Mouse (Mus musculus) liver, embryonic 14.5 days (tissue): ENCODE measurements around the gene Akip1. TPM values are rescaled to one million over a fixed set of nuclear protein-coding genes. Genes with fewer than 3 reads are reported as not detected.

Experiments
- ATAC-seq: fragments of 200-750 bp; cut with Nextera tagmentation; 2 replicates; pipeline ENCODE4 v1.8.0; 2017; ENCODE audit warnings: moderate number of reproducible peaks, mild to moderate bottlenecking, moderate library complexity; ENCODE audit not compliant: insufficient read depth
- DNase-seq, 3 experiments: peaks; one replicate each; pipeline ENCODE4 v3.0.0-alpha.2; 2012 to 2013; ENCODE audit warnings: low read depth in 3 of 3, low spot score in 3 of 3
- H3K27ac ChIP-seq: fragments of 300-500 bp; sonication (generic); 2 replicates; pipeline ENCODE4 v1.5.1; 2014; ENCODE audit warnings: moderate library complexity, mild to moderate bottlenecking, control low read depth, inconsistent platforms
- H3K27me3 ChIP-seq: fragments of 300-500 bp; sonication (generic); 2 replicates; pipeline ENCODE4 v1.6.1; 2014; ENCODE audit warnings: mild to moderate bottlenecking, low read length, moderate library complexity; ENCODE audit not compliant: control insufficient read depth, insufficient read depth
- H3K36me3 ChIP-seq: fragments of 300-500 bp; sonication (generic); replicated peaks from 2 replicates; pipeline ENCODE4 v1.6.1; 2014; ENCODE audit warnings: low read depth; ENCODE audit not compliant: control insufficient read depth, insufficient read depth
- H3K4me1 ChIP-seq, 2 experiments: fragments of 200-500 bp in 1 of 2; fragments of 300-500 bp in 1 of 2; sonication (generic) in 1 of 2; replicated peaks; 2 replicates each; pipeline ENCODE4 v1.6.1; 2012 to 2014; ENCODE audit warnings: antibody characterized with exemption in 1 of 2, inconsistent platforms in 1 of 2, low read length in 1 of 2; ENCODE audit not compliant: control insufficient read depth in 2 of 2, insufficient read depth in 2 of 2
- H3K4me2 ChIP-seq: fragments of 300-500 bp; sonication (generic); 2 replicates; pipeline ENCODE4 v1.6.1; 2014; ENCODE audit warnings: low read depth, mild to moderate bottlenecking, control low read depth, moderate library complexity
- H3K4me3 ChIP-seq, 2 experiments: fragments of 200-500 bp in 1 of 2; fragments of 300-500 bp in 1 of 2; sonication (generic) in 1 of 2; 2 replicates each; pipeline ENCODE4 v1.5.1; 2012 to 2014; ENCODE audit warnings: low read depth in 2 of 2, low read length in 2 of 2, mild to moderate bottlenecking in 2 of 2, control low read depth in 1 of 2, inconsistent platforms in 1 of 2, moderate library complexity in 1 of 2; ENCODE audit not compliant: insufficient read depth in 1 of 2
- H3K9ac ChIP-seq: fragments of 300-500 bp; sonication (generic); replicated peaks from 2 replicates; pipeline ENCODE4 v1.6.1; 2014; ENCODE audit warnings: mild to moderate bottlenecking, control low read depth, moderate library complexity
- H3K9me3 ChIP-seq: fragments of 300-500 bp; sonication (generic); 2 replicates; pipeline ENCODE4 v1.6.1; 2016; ENCODE audit warnings: low read length, mixed read lengths; ENCODE audit not compliant: control insufficient read depth
- CTCF ChIP-seq: IDR thresholded peaks from 2 replicates; pipeline ENCODE4 v1.5.1; 2016; ENCODE audit warnings: antibody characterized with exemption, low read depth, control low read depth
- EP300 ChIP-seq: IDR thresholded peaks from 2 replicates; pipeline ENCODE4 v1.6.1; 2016; ENCODE audit warnings: antibody characterized with exemption, low read depth
- WGBS: fragments of 180-500 bp; shearing (Covaris S2); extraction: QIAGEN DNeasy Blood & Tissue Kit; methylation state at CpG from one replicate; pipeline ENCODE4 v1.1.7; 2014; ENCODE audit not compliant: insufficient replicate concordance; 5-methylcytosine and 5-hydroxymethylcytosine counted together
- polyA plus RNA-seq, 2 experiments: library from polyadenylated mRNA; depleted of rRNA in 1 of 2; stranded (reverse) in 1 of 2; unstranded in 1 of 2; fragments of >200 nt; fragmentation: Nextera tagmentation in 1 of 2; extraction: Ambion mirVana in 1 of 2; gene quantifications; 2 replicates each; pipeline versions ENCODE4 v1.2.1 to v1.2.3; 2012 to 2014

The Akip1 gene
- polyA plus RNA-seq, 2 experiments: 19.5 to 44.6 TPM

- peak overlapping the region; percentile 47 for H3K27ac ChIP-seq
- no peaks in the 10 kb centered on the region for H3K27me3 ChIP-seq
- H3K36me3 ChIP-seq: no peaks in the 10 kb centered on the region
- H3K9me3 ChIP-seq: no peaks in the 10 kb centered on the region
- H3K4me1 ChIP-seq: peaks cover 14% of the 10 kb centered on the region in 2 experiments
- DNase-seq (peak in 1 of 3 experiments; percentile 12), ATAC-seq (peak; percentile 49; the same call in 1 of the 2 replicates)
- H3K9ac ChIP-seq: peak overlapping the region; percentile 94
- 2% methylated on average over 13 of the region's 13 CpGs for WGBS
- H3K4me3 ChIP-seq: peak overlapping the region; percentile 77 to 85
- H3K4me2 ChIP-seq: peak overlapping the region; percentile 95
- TF ChIP-seq EP300 (no peak), CTCF (no peak)
These were observed 48.0 kb downstream of the Akip1 start for GRCm38 (mm10) chr7:109751427-109752007.

DNA sequence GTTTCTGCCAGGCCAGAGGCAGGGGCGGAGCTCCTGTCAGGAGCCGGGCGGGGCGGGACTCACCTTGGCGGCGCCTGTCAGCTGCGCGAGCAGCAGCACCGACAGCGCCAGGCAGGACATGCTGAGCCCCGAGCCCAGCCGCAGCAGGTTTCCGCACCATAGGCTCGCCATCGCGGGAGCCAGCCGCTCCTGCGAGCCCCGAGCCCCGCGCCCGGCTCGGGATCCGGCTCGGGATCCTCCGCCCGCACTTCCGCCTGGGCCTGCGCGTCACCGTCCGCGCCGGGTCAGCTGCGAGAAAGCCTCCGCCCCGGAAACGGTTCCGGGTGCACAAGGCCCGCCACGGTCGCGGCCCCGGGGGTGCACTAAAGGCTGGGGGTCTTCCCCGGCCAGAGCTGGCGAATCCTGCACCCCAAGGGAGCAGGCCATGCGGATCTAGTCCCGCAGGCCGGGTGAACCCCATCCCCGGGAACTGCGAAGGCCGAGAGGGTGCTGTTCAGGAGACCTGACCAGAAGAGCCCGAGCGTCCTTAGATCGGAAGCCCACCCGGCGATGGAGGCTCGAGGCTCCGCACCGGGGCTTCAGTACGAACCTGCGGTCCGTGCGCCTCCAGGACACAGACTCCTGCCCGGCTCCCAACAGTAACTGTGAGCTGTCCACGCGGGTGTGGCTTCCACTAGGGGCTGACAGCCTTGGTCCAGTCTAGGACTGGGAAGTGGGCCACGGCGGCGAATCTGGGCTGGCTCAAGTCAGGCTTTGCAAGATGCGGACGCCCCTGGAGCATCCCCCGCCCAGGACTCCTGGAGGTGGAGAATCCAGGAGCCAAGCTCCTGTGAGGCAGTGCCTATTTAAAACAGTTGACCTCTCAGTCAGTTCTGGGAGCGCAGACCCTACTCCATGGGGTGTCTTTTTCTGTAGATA, 48.8 kb downstream of the Akip1 start, which contains the start of gene Tmem9b:
Gene Tmem9b (minus strand): TSS at position 868 of the 918 bp plus-strand sequence.
- peak within 1 kb of the TSS; percentile 77 to 85 for H3K4me3 ChIP-seq
- no peaks in the 10 kb centered on the region for H3K9me3 ChIP-seq
- H3K9ac ChIP-seq: peak within 1 kb of the TSS; percentile 94
- peak within 1 kb of the TSS; percentile 95 for H3K4me2 ChIP-seq
- H3K27ac ChIP-seq: peak within 1 kb of the TSS; percentile 47
- H3K27me3 ChIP-seq: no peaks in the 10 kb centered on the region
- TF ChIP-seq EP300: no peak
- TF ChIP-seq CTCF: peak; percentile 34; the same call in 1 of the 2 replicates
- peak; percentile 93 for ATAC-seq
- WGBS: under 1% methylated on average over 71 of the region's 74 CpGs
- no peaks in the 10 kb centered on the region for H3K36me3 ChIP-seq
- peak; percentile 44 to 57 (median 56) for DNase-seq
- H3K4me1 ChIP-seq: peaks cover 14% of the 10 kb centered on the region in 2 experiments

- H3K9me3 ChIP-seq: no peaks in the 10 kb centered on the region
- TF ChIP-seq EP300 (no peak), CTCF (no peak)
- ATAC-seq (no peak), DNase-seq (no peak)
- no peak overlapping the region for H3K4me3 ChIP-seq
- H3K27me3 ChIP-seq: no peaks in the 10 kb centered on the region
- no peak overlapping the region for H3K4me2 ChIP-seq
- WGBS: 75% methylated on average over 8 of the region's 8 CpGs
- H3K4me1 ChIP-seq: peaks cover 14% of the 10 kb centered on the region in 2 experiments
- H3K36me3 ChIP-seq: no peaks in the 10 kb centered on the region
- no peak overlapping the region for H3K27ac ChIP-seq
- H3K9ac ChIP-seq: no peak overlapping the region
These were observed 50.5 kb downstream of the Akip1 start for GRCm38 (mm10) chr7:109754034-109754433.

GRCm38 (mm10) chr7:109756291-109756690, 52.8 kb downstream of the Akip1 start:
- DNase-seq (no peak), ATAC-seq (no peak)
- Histone ChIP-seq H3K4me1 (peaks cover 9 to 12% of the 10 kb centered on the region in 2 experiments), H3K9me3 (no peaks in the 10 kb centered on the region), H3K9ac (no peak overlapping the region), H3K27ac (no peak overlapping the region), H3K4me3 (no peak overlapping the region), H3K27me3 (no peaks in the 10 kb centered on the region), H3K36me3 (no peaks in the 10 kb centered on the region), H3K4me2 (no peak overlapping the region)
- TF ChIP-seq EP300 (no peak), CTCF (no peak)
- 81% methylated on average over 3 of the region's 3 CpGs for WGBS

Other genes with a start within 250 kb of the Akip1 start
- gene Trim66, start 195.6 kb upstream of the Akip1 start, polyA plus RNA-seq (2012; rRNA removed): 0.03 TPM in 2 replicates
- gene Trim66, start 195.6 kb upstream of the Akip1 start, polyA plus RNA-seq (2014; fragmentation: Nextera tagmentation; extraction: Ambion mirVana): 0.03 TPM in 1 of 2 replicates, not detected in the other
- 389 and 486 TPM in 2 replicates for gene Rpl27a, start 184.5 kb upstream of the Akip1 start, polyA plus RNA-seq (2012; rRNA removed)
- 93.6 and 94.5 TPM in 2 replicates for gene Rpl27a, start 184.5 kb upstream of the Akip1 start, polyA plus RNA-seq (2014; fragmentation: Nextera tagmentation; extraction: Ambion mirVana)
- 14.0 and 20.6 TPM in 2 replicates for gene St5, start 85 bp upstream of the Akip1 start, polyA plus RNA-seq (2012; rRNA removed)
- gene St5, start 85 bp upstream of the Akip1 start, polyA plus RNA-seq (2014; fragmentation: Nextera tagmentation; extraction: Ambion mirVana): 13.8 and 18.0 TPM in 2 replicates
- 0.03 and 0.07 TPM in 2 replicates for gene BC051019, start 20.2 kb downstream of the Akip1 start, polyA plus RNA-seq (2012; rRNA removed)
- 0.11 and 0.19 TPM in 2 replicates for gene BC051019, start 20.2 kb downstream of the Akip1 start, polyA plus RNA-seq (2014; fragmentation: Nextera tagmentation; extraction: Ambion mirVana)
- not detected in 2 replicates for gene Ascl3, start 28.0 kb downstream of the Akip1 start, polyA plus RNA-seq (2012; rRNA removed)
- gene Ascl3, start 28.0 kb downstream of the Akip1 start, polyA plus RNA-seq (2014; fragmentation: Nextera tagmentation; extraction: Ambion mirVana): not detected in 2 replicates
- 14.3 and 15.9 TPM in 2 replicates for gene Tmem9b, start 49.2 kb downstream of the Akip1 start, polyA plus RNA-seq (2012; rRNA removed)
- gene Tmem9b, start 49.2 kb downstream of the Akip1 start, polyA plus RNA-seq (2014; fragmentation: Nextera tagmentation; extraction: Ambion mirVana): 40.8 and 41.0 TPM in 2 replicates
- gene Nrip3, start 78.3 kb downstream of the Akip1 start, polyA plus RNA-seq (2012; rRNA removed): 0.10 and 0.22 TPM in 2 replicates
- 0.13 and 0.23 TPM in 2 replicates for gene Nrip3, start 78.3 kb downstream of the Akip1 start, polyA plus RNA-seq (2014; fragmentation: Nextera tagmentation; extraction: Ambion mirVana)
- 0.01 and 0.02 TPM in 2 replicates for gene Scube2, start 162.0 kb downstream of the Akip1 start, polyA plus RNA-seq (2012; rRNA removed)
- gene Scube2, start 162.0 kb downstream of the Akip1 start, polyA plus RNA-seq (2014; fragmentation: Nextera tagmentation; extraction: Ambion mirVana): 0.03 TPM in 1 of 2 replicates, not detected in the other